Mouse (Mus musculus) cortical plate, adult 2 months (tissue): ENCODE data around the gene Rapgefl1.

ENCODE experiments used
- CTCF ChIP-seq: fragments of 200-500 bp; IDR thresholded peaks from 2 replicates; pipeline ENCODE4 v1.5.1; 2011; ENCODE audit warnings: mild to moderate bottlenecking, control low read depth, low read length; ENCODE audit not compliant: insufficient read depth; ENCODE audit errors: extremely low read depth
- POLR2A ChIP-seq: fragments of 200-500 bp; IDR thresholded peaks from 2 replicates; pipeline ENCODE4 v1.6.1; 2011; ENCODE audit warnings: mild to moderate bottlenecking, low read length, control low read depth; ENCODE audit not compliant: insufficient read depth; ENCODE audit errors: extremely low read depth

DNA sequence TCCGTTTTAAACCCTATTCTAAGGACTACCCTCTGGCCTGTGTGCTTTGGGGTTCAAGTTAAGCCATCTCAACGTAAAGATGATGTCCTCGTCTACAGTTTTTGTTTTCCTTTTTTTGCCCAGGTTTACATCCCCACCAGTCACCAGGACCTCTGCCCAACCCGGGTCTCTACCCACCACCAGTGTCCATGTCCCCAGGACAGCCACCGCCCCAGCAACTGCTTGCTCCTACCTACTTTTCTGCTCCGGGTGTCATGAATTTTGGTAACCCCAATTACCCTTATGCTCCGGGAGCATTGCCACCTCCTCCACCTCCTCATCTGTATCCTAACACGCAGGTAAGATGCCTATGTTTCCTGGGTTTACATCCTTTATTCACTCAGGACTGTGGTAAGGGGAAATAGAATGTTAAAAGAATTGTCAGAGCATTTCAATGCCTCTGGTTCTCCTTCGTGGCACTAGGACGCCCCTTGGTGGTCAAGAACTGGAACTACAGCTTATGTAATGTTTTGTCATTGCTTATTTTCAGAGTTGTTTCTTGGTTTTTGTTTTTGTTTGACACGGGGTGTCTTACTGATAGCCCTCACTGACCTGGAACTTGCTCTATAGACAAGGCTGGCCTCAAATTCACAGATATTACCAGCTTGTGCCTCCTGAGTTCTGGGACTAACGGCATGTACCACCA lies 7.4 kb upstream of the Rapgefl1 start:
- TF ChIP-seq POLR2A (no peak), CTCF (peak; percentile 92)
